Mouse (Mus musculus): ENCODE measurements at regions not wholly inside any gene's neighbourhood (a gene's known extent, or its start where the extent isn't known, plus 50 kb on each side); places are given as distances from the start of the nearest gene placed in this dataset.

GRCm38 (mm10) chr3:132237344-132237743, 152.3 kb downstream of the Dkk2 start:
- intact Hi-C loops (cut with DNase I) = no loop called here
- DNase-seq (ENCODE audit: extremely low spot score in 1 of 2, low spot score in 2 of 2) = no peak

- intact Hi-C loops (cut with DNase I) = no loop called here
- DNase-seq (ENCODE audit: extremely low spot score in 1 of 2, low spot score in 2 of 2) = no peak
These were observed 172.7 kb downstream of the Dkk2 start for GRCm38 (mm10) chr3:132257834-132258233.

GRCm38 (mm10) chr3:132269641-132270040, 184.5 kb downstream of the Dkk2 start:
- intact Hi-C loops (cut with DNase I) = no loop called here
- peak in 1 of 2 experiments; percentile 36 for DNase-seq (ENCODE audit: extremely low spot score in 1 of 2, low spot score in 2 of 2)

- intact Hi-C loops (cut with DNase I) = no loop called here
- DNase-seq (ENCODE audit: extremely low spot score in 1 of 2, low spot score in 2 of 2) = no peak
These were observed 189.7 kb downstream of the Dkk2 start for GRCm38 (mm10) chr3:132274786-132275185.

GRCm38 (mm10) chr3:132277771-132278170, 192.7 kb downstream of the Dkk2 start:
- DNase-seq (ENCODE audit: extremely low spot score in 1 of 2, low spot score in 2 of 2) = no peak
- intact Hi-C loops (cut with DNase I) = no loop called here

- no peak for DNase-seq (ENCODE audit: extremely low spot score in 1 of 2, low spot score in 2 of 2)
- intact Hi-C loops (cut with DNase I) = no loop called here
These were observed 202.6 kb downstream of the Dkk2 start for GRCm38 (mm10) chr3:132287714-132288113.

- intact Hi-C loops (cut with DNase I) = no loop called here
- DNase-seq (ENCODE audit: extremely low spot score in 1 of 2, low spot score in 2 of 2) = no peak
These were observed 241.9 kb downstream of the Dkk2 start for GRCm38 (mm10) chr3:132326961-132327360.

GRCm38 (mm10) chr3:132343625-132344024, 258.5 kb downstream of the Dkk2 start:
- no peak for DNase-seq (ENCODE audit: extremely low spot score in 1 of 2, low spot score in 2 of 2)
- intact Hi-C loops (cut with DNase I) = no loop called here

- intact Hi-C loops (cut with DNase I) = no loop called here
- DNase-seq (ENCODE audit: extremely low spot score in 1 of 2, low spot score in 2 of 2) = no peak
These were observed 260.8 kb downstream of the Dkk2 start for GRCm38 (mm10) chr3:132345856-132346255.

GRCm38 (mm10) chr3:132349602-132350001, 264.5 kb downstream of the Dkk2 start:
- DNase-seq (ENCODE audit: extremely low spot score in 1 of 2, low spot score in 2 of 2) = no peak
- intact Hi-C loops (cut with DNase I) = no loop called here

- DNase-seq (ENCODE audit: extremely low spot score in 1 of 2, low spot score in 2 of 2) = no peak
- intact Hi-C loops (cut with DNase I) = no loop called here
These were observed 268.1 kb downstream of the Dkk2 start for GRCm38 (mm10) chr3:132353204-132353603.

- DNase-seq (ENCODE audit: extremely low spot score in 1 of 2, low spot score in 2 of 2) = no peak
- intact Hi-C loops (cut with DNase I) = no loop called here
These were observed 270.0 kb upstream of the Gimd1 start for GRCm38 (mm10) chr3:132359596-132359995.

- no peak for DNase-seq (ENCODE audit: extremely low spot score in 1 of 2, low spot score in 2 of 2)
- intact Hi-C loops (cut with DNase I) = no loop called here
These were observed 254.0 kb upstream of the Gimd1 start for GRCm38 (mm10) chr3:132375579-132375978.

GRCm38 (mm10) chr3:132417742-132418141, 211.9 kb upstream of the Gimd1 start:
- intact Hi-C loops (cut with DNase I) = no loop called here

GRCm38 (mm10) chr3:132425819-132426671, 203.6 kb upstream of the Gimd1 start:
- no peak for DNase-seq (ENCODE audit: extremely low spot score in 1 of 2, low spot score in 2 of 2)
- intact Hi-C loops (cut with DNase I) = no loop called here

More at GRCm38 (mm10) chr3:132417742-132418141, 211.9 kb upstream of the Gimd1 start:
- DNase-seq (ENCODE audit: extremely low spot score in 1 of 2, low spot score in 2 of 2) = no peak

GRCm38 (mm10) chr3:132427244-132427643, 202.4 kb upstream of the Gimd1 start:
- intact Hi-C loops (cut with DNase I) = no loop called here
- no peak for DNase-seq (ENCODE audit: extremely low spot score in 1 of 2, low spot score in 2 of 2)

GRCm38 (mm10) chr3:132428148-132428547, 201.5 kb upstream of the Gimd1 start:
- DNase-seq (ENCODE audit: extremely low spot score in 1 of 2, low spot score in 2 of 2) = no peak
- intact Hi-C loops (cut with DNase I) = no loop called here

- intact Hi-C loops (cut with DNase I) = no loop called here
- no peak for DNase-seq (ENCODE audit: extremely low spot score in 1 of 2, low spot score in 2 of 2)
These were observed 197.8 kb upstream of the Gimd1 start for GRCm38 (mm10) chr3:132431805-132432204.

GRCm38 (mm10) chr3:132441226-132441625, 188.4 kb upstream of the Gimd1 start:
- no peak for DNase-seq (ENCODE audit: extremely low spot score in 1 of 2, low spot score in 2 of 2)
- intact Hi-C loops (cut with DNase I) = no loop called here

- intact Hi-C loops (cut with DNase I) = no loop called here
- DNase-seq (ENCODE audit: extremely low spot score in 1 of 2, low spot score in 2 of 2) = no peak
These were observed 175.7 kb upstream of the Gimd1 start for GRCm38 (mm10) chr3:132453927-132454326.
